12 mouse cellular contexts compared by ENCODE assay signal in genomic region chr2:165078605-165079004, GRCm38 (mm10). TPM values are rescaled to one million over a fixed set of nuclear protein-coding genes. Genes with fewer than 3 reads are reported as not detected.
DNase-seq lines count a peak whose midpoint lies in the region; ATAC-seq and TF ChIP-seq lines count a peak whose summit lies in the region.
"Had no signal": no experiment of that assay in that cellular context is flagged by ENCODE, and none has a peak within 500 bp of the region (broad histone marks: within the 10 kb centered on the region; RNA-seq: fewer than 3 reads in every experiment).

No protein-coding gene starts in this region.

- H3K9ac ChIP-seq in hindbrain, embryonic 11.5 days (ENCODE audit: low read depth, low read length) = no peak overlapping the region
- no peak overlapping the region; the same call in 1 of the 2 replicates for H3K9ac ChIP-seq in hindbrain, embryonic 14.5 days
- H3K9ac ChIP-seq in midbrain, embryonic 14.5 days (replicated peaks; ENCODE audit: low read length) = no peak overlapping the region; the same call in 1 of the 2 replicates
- no peak overlapping the region for H3K9ac ChIP-seq in midbrain, embryonic 13.5 days (replicated peaks)
- H3K9ac ChIP-seq in hindbrain, postnatal 0 days (replicated peaks; ENCODE audit: low read length) = no peak overlapping the region
- H3K9ac ChIP-seq: lung, embryonic 15.5 days had no signal

- H3K9me3 ChIP-seq in hindbrain, embryonic 11.5 days (ENCODE audit: control insufficient read depth, low read length) = no peaks in the 10 kb centered on the region
- no peaks in the 10 kb centered on the region for H3K9me3 ChIP-seq in hindbrain, embryonic 14.5 days (ENCODE audit: control insufficient read depth, low read length)
- H3K9me3 ChIP-seq in midbrain, embryonic 14.5 days (ENCODE audit: control insufficient read depth, low read length) = no peaks in the 10 kb centered on the region
- no peaks in the 10 kb centered on the region for H3K9me3 ChIP-seq in midbrain, embryonic 13.5 days
- H3K9me3 ChIP-seq in hindbrain, postnatal 0 days (ENCODE audit: low read length) = no peaks in the 10 kb centered on the region
- H3K9me3 ChIP-seq: lung, embryonic 15.5 days had no signal

- TF ChIP-seq POLR2A in cerebellum, adult 2 months (IDR thresholded peaks at IDR 0.05; ENCODE audit: borderline replicate concordance, insufficient read depth, low read length) = no peak

- ATAC-seq in hindbrain, embryonic 11.5 days (ENCODE audit: low FRiP score) = no peak
- no peak for ATAC-seq in hindbrain, embryonic 14.5 days (ENCODE audit: low FRiP score)
- ATAC-seq in midbrain, embryonic 14.5 days (ENCODE audit: low FRiP score, low TSS enrichment) = no peak
- no peak for ATAC-seq in midbrain, embryonic 13.5 days
- no peak for ATAC-seq in hindbrain, postnatal 0 days

- DNase-seq in hindbrain, embryonic 11.5 days (ENCODE audit: low spot score) = peak; percentile 60
- DNase-seq in hindbrain, embryonic 14.5 days (ENCODE audit: low spot score) = no peak
- DNase-seq in midbrain, embryonic 14.5 days = peak; percentile 59
- DNase-seq in adipocyte (ENCODE audit: low spot score) = peak; percentile 16
- no peak for DNase-seq in hindbrain, postnatal 0 days (ENCODE audit: low spot score)
- no peak for DNase-seq in cerebellum, adult 2 months

- peaks cover 25% of the 10 kb centered on the region for H3K27me3 ChIP-seq in hindbrain, embryonic 11.5 days (ENCODE audit: control insufficient read depth, insufficient read depth, low read length)
- peaks cover 34% of the 10 kb centered on the region for H3K27me3 ChIP-seq in hindbrain, embryonic 14.5 days (ENCODE audit: control insufficient read depth, insufficient read depth, low read length)
- H3K27me3 ChIP-seq in midbrain, embryonic 14.5 days (ENCODE audit: control insufficient read depth, insufficient read depth, low read length) = peaks cover 4% of the 10 kb centered on the region; the same call in 1 of the 2 replicates
- H3K27me3 ChIP-seq in midbrain, embryonic 13.5 days = peaks cover 45% of the 10 kb centered on the region
- H3K27me3 ChIP-seq in hindbrain, postnatal 0 days (ENCODE audit: insufficient read depth, low read length) = peaks cover 15% of the 10 kb centered on the region
- no peaks in the 10 kb centered on the region for H3K27me3 ChIP-seq in cerebellum, adult 2 months (ENCODE audit: control insufficient read depth, insufficient read depth, low read length)

- H3K4me2 ChIP-seq in hindbrain, embryonic 11.5 days (replicated peaks; ENCODE audit: low read depth, low read length) = no peak overlapping the region
- H3K4me2 ChIP-seq in hindbrain, embryonic 14.5 days (replicated peaks) = no peak overlapping the region
- H3K4me2 ChIP-seq in midbrain, embryonic 14.5 days (ENCODE audit: low read length) = no peak overlapping the region
- no peak overlapping the region for H3K4me2 ChIP-seq in midbrain, embryonic 13.5 days (replicated peaks)
- H3K4me2 ChIP-seq in hindbrain, postnatal 0 days (ENCODE audit: low read depth, low read length) = no peak overlapping the region
- H3K4me2 ChIP-seq: lung, embryonic 15.5 days had no signal

- 33% methylated on average over 10 of the region's 10 CpGs for WGBS in hindbrain, embryonic 11.5 days
- WGBS in hindbrain, embryonic 14.5 days = 34% methylated on average over 10 of the region's 10 CpGs
- WGBS in midbrain, embryonic 14.5 days = 29% methylated on average over 10 of the region's 10 CpGs
- 30% methylated on average over 10 of the region's 10 CpGs for WGBS in midbrain, embryonic 13.5 days
- 28% methylated on average over 10 of the region's 10 CpGs for WGBS in hindbrain, postnatal 0 days
- 52% methylated on average over 10 of the region's 10 CpGs for WGBS in cerebellum, adult 2 months

- no peaks in the 10 kb centered on the region for H3K36me3 ChIP-seq in hindbrain, embryonic 11.5 days (ENCODE audit: control insufficient read depth, insufficient read depth, low read length)
- H3K36me3 ChIP-seq in hindbrain, embryonic 14.5 days (replicated peaks; ENCODE audit: control insufficient read depth, insufficient read depth) = no peaks in the 10 kb centered on the region
- H3K36me3 ChIP-seq in midbrain, embryonic 14.5 days (ENCODE audit: control insufficient read depth, insufficient read depth, low read length) = no peaks in the 10 kb centered on the region
- no peaks in the 10 kb centered on the region for H3K36me3 ChIP-seq in midbrain, embryonic 13.5 days
- H3K36me3 ChIP-seq in hindbrain, postnatal 0 days (ENCODE audit: insufficient read depth, low read length) = no peaks in the 10 kb centered on the region
- H3K36me3 ChIP-seq: lung, embryonic 15.5 days had no signal

- no peak overlapping the region for H3K4me3 ChIP-seq in hindbrain, embryonic 11.5 days (ENCODE audit: low read depth, low read length)
- H3K4me3 ChIP-seq in hindbrain, embryonic 14.5 days (replicated peaks; ENCODE audit: low read length) = no peak overlapping the region
- H3K4me3 ChIP-seq in midbrain, embryonic 14.5 days (replicated peaks; ENCODE audit: low read depth, low read length) = no peak overlapping the region
- H3K4me3 ChIP-seq in midbrain, embryonic 13.5 days (replicated peaks) = no peak overlapping the region
- no peak overlapping the region for H3K4me3 ChIP-seq in hindbrain, postnatal 0 days (ENCODE audit: low read length)
- no peak overlapping the region for H3K4me3 ChIP-seq in cerebellum, adult 2 months (replicated peaks; ENCODE audit: insufficient read depth, low read depth, low read length)
- H3K4me3 ChIP-seq: lung, embryonic 15.5 days had no signal

- no peak overlapping the region for H3K27ac ChIP-seq in hindbrain, embryonic 11.5 days (ENCODE audit: low read depth, low read length)
- no peak overlapping the region for H3K27ac ChIP-seq in hindbrain, embryonic 14.5 days
- no peak overlapping the region for H3K27ac ChIP-seq in midbrain, embryonic 14.5 days (replicated peaks; ENCODE audit: low read depth, low read length)
- H3K27ac ChIP-seq in midbrain, embryonic 13.5 days = no peak overlapping the region
- H3K27ac ChIP-seq in hindbrain, postnatal 0 days = no peak overlapping the region
- H3K27ac ChIP-seq in cerebellum, adult 2 months (ENCODE audit: insufficient read depth, low read length) = no peak overlapping the region
- H3K27ac ChIP-seq: lung, embryonic 15.5 days had no signal

- H3K4me1 ChIP-seq in hindbrain, embryonic 11.5 days (replicated peaks; ENCODE audit: control insufficient read depth, insufficient read depth, low read length) = peaks cover 11% of the 10 kb centered on the region
- H3K4me1 ChIP-seq in hindbrain, embryonic 14.5 days (replicated peaks; ENCODE audit: control insufficient read depth, insufficient read depth, low read length) = peaks cover 30% of the 10 kb centered on the region
- peaks cover 37% of the 10 kb centered on the region for H3K4me1 ChIP-seq in midbrain, embryonic 14.5 days (ENCODE audit: control insufficient read depth, insufficient read depth, low read length)
- peaks cover 56% of the 10 kb centered on the region for H3K4me1 ChIP-seq in midbrain, embryonic 13.5 days (replicated peaks)
- peaks cover 15% of the 10 kb centered on the region for H3K4me1 ChIP-seq in hindbrain, postnatal 0 days (ENCODE audit: insufficient read depth, low read length)
- peaks cover 15% of the 10 kb centered on the region for H3K4me1 ChIP-seq in cerebellum, adult 2 months (ENCODE audit: control insufficient read depth, insufficient read depth, low read length)

- peak; percentile 66 for TF ChIP-seq CTCF in hindbrain, postnatal 0 days (IDR thresholded peaks at IDR 0.05; ENCODE audit: low read depth)
- no peak for TF ChIP-seq CTCF in cerebellum, adult 2 months (IDR thresholded peaks at IDR 0.05; ENCODE audit: borderline replicate concordance, insufficient read depth, low read depth, low read length)

RNA-seq across cellular contexts. Expression of gene 1700025C18Rik, which starts 11.9 kb away (rescaled TPM):
- polyA plus RNA-seq in hindbrain, embryonic 11.5 days (2014; fragmentation: Nextera tagmentation; extraction: Ambion mirVana) = not detected in 2 replicates
- not detected in 2 replicates for polyA plus RNA-seq in hindbrain, embryonic 14.5 days (2014; fragmentation: Nextera tagmentation; extraction: Ambion mirVana)
- polyA plus RNA-seq in midbrain, embryonic 14.5 days (2014; fragmentation: Nextera tagmentation; extraction: Ambion mirVana) = not detected in 2 replicates
- not detected in 2 replicates for polyA plus RNA-seq in midbrain, embryonic 13.5 days (2015; fragmentation: Nextera tagmentation; extraction: Ambion mirVana)
- not detected in 2 replicates for total RNA-seq in hindbrain, postnatal 0 days (2014; rRNA removed)
- not detected in 2 replicates for polyA plus RNA-seq in hindbrain, postnatal 0 days (2015; fragmentation: Nextera tagmentation; extraction: Ambion mirVana)
- polyA plus RNA-seq in cerebellum, adult 2 months (2012; rRNA removed) = not detected in 2 replicates
- total RNA-seq: layer of hippocampus, postnatal 14 days had no signal
- polyA plus RNA-seq: gonadal fat pad, adult 2 months; lung, embryonic 15.5 days; small intestine, adult 2 months; urinary bladder, adult 2 months had no signal

RNA-seq across cellular contexts. Expression of gene Cd40, which starts 23.2 kb away (rescaled TPM):
- polyA plus RNA-seq in hindbrain, embryonic 11.5 days (2014; fragmentation: Nextera tagmentation; extraction: Ambion mirVana) = 4.6 and 4.9 TPM in 2 replicates
- 6.3 and 8.3 TPM in 2 replicates for polyA plus RNA-seq in hindbrain, embryonic 14.5 days (2014; fragmentation: Nextera tagmentation; extraction: Ambion mirVana)
- 5.1 and 7.3 TPM in 2 replicates for polyA plus RNA-seq in midbrain, embryonic 14.5 days (2014; fragmentation: Nextera tagmentation; extraction: Ambion mirVana)
- polyA plus RNA-seq in midbrain, embryonic 13.5 days (2015; fragmentation: Nextera tagmentation; extraction: Ambion mirVana) = 7.6 and 8.6 TPM in 2 replicates
- 3.8 and 7.3 TPM in 2 replicates for total RNA-seq in hindbrain, postnatal 0 days (2014; rRNA removed)
- polyA plus RNA-seq in hindbrain, postnatal 0 days (2015; fragmentation: Nextera tagmentation; extraction: Ambion mirVana) = 4.8 and 5.4 TPM in 2 replicates
- polyA plus RNA-seq in cerebellum, adult 2 months (2012; rRNA removed) = 2.1 TPM in 2 replicates

RNA-seq across cellular contexts. Expression of gene Ncoa5, which starts 43.9 kb away (rescaled TPM):
- 79.0 and 79.5 TPM in 2 replicates for polyA plus RNA-seq in hindbrain, embryonic 11.5 days (2014; fragmentation: Nextera tagmentation; extraction: Ambion mirVana)
- polyA plus RNA-seq in hindbrain, embryonic 14.5 days (2014; fragmentation: Nextera tagmentation; extraction: Ambion mirVana) = 83.1 and 89.0 TPM in 2 replicates
- 76.6 and 105 TPM in 2 replicates for polyA plus RNA-seq in midbrain, embryonic 14.5 days (2014; fragmentation: Nextera tagmentation; extraction: Ambion mirVana)
- 132 and 137 TPM in 2 replicates for polyA plus RNA-seq in midbrain, embryonic 13.5 days (2015; fragmentation: Nextera tagmentation; extraction: Ambion mirVana)
- 60.8 and 101 TPM in 2 replicates for total RNA-seq in hindbrain, postnatal 0 days (2014; rRNA removed)
- polyA plus RNA-seq in hindbrain, postnatal 0 days (2015; fragmentation: Nextera tagmentation; extraction: Ambion mirVana) = 55.5 and 56.3 TPM in 2 replicates
- polyA plus RNA-seq in cerebellum, adult 2 months (2012; rRNA removed) = 54.9 and 56.7 TPM in 2 replicates

Comparison
In these comparisons a context has a peak if more than half of its experiments do, and no peak if none do; other contexts are left out.
1. DNase-seq: peak in hindbrain, embryonic 11.5 days (single experiment), midbrain, embryonic 14.5 days (single experiment) and adipocyte (single experiment); none in hindbrain, embryonic 14.5 days (single experiment), hindbrain, postnatal 0 days (single experiment) and cerebellum, adult 2 months (0 of 2).